Mouse (Mus musculus) midbrain, postnatal 0 days (tissue): ENCODE results near the gene Zfp553. TPM values are rescaled to one million over a fixed set of nuclear protein-coding genes. Genes with fewer than 3 reads are reported as not detected.
A peak's percentile ranks its signal among the peaks of the same experiment; 100 is the strongest.

Experiments
- ATAC-seq: fragments of 200-750 bp; cut with Nextera tagmentation; 2 replicates; pipeline ENCODE4 v1.8.0; 2017; ENCODE audit warnings: moderate number of reproducible peaks, mild to moderate bottlenecking, moderate TSS enrichment, moderate library complexity; ENCODE audit not compliant: low FRiP score
- DNase-seq: peaks from one replicate; pipeline ENCODE4 v3.0.0-alpha.2; 2015; ENCODE audit warnings: low spot score
- H3K27ac ChIP-seq: fragments of 300-500 bp; sonication (generic); 2 replicates; pipeline ENCODE4 v1.5.1; 2014; ENCODE audit warnings: low read depth, mild to moderate bottlenecking, low read length, mixed read lengths
- H3K27me3 ChIP-seq: fragments of 300-500 bp; sonication (generic); 2 replicates; pipeline ENCODE4 v1.6.1; 2014; ENCODE audit warnings: low read length, control low read depth, mixed read lengths; ENCODE audit not compliant: insufficient read depth
- H3K36me3 ChIP-seq: fragments of 300-500 bp; sonication (generic); 2 replicates; pipeline ENCODE4 v1.6.1; 2014; ENCODE audit warnings: low read length, control low read depth, mixed read lengths; ENCODE audit not compliant: insufficient read depth
- H3K4me1 ChIP-seq: fragments of 300-500 bp; sonication (generic); 2 replicates; pipeline ENCODE4 v1.6.1; 2014; ENCODE audit warnings: mild to moderate bottlenecking, control low read depth, antibody characterized with exemption, low read length, mixed read lengths; ENCODE audit not compliant: insufficient read depth
- H3K4me2 ChIP-seq: fragments of 300-500 bp; sonication (generic); 2 replicates; pipeline ENCODE4 v1.6.1; 2014; ENCODE audit warnings: low read depth, mild to moderate bottlenecking, low read length, mixed read lengths; ENCODE audit not compliant: poor library complexity, severe bottlenecking
- H3K4me3 ChIP-seq: fragments of 300-500 bp; sonication (generic); 2 replicates; pipeline ENCODE4 v1.5.1; 2014; ENCODE audit warnings: low read depth, mild to moderate bottlenecking, low read length, moderate library complexity
- H3K9ac ChIP-seq: fragments of 300-500 bp; sonication (generic); replicated peaks from 2 replicates; pipeline ENCODE4 v1.6.1; 2014; ENCODE audit warnings: mild to moderate bottlenecking, low read length, moderate library complexity, mixed read lengths; ENCODE audit not compliant: poor library complexity, severe bottlenecking
- H3K9me3 ChIP-seq: fragments of 300-500 bp; sonication (generic); 2 replicates; pipeline ENCODE4 v1.6.1; 2016; ENCODE audit warnings: low read length, control low read depth
- CTCF ChIP-seq: IDR thresholded peaks from 2 replicates; pipeline ENCODE4 v1.5.1; 2016; ENCODE audit warnings: antibody characterized with exemption, mild to moderate bottlenecking
- WGBS: fragments of 180-500 bp; shearing (Covaris S2); extraction: QIAGEN DNeasy Blood & Tissue Kit; methylation state at CpG from one replicate; pipeline ENCODE4 v1.1.7; 2014; 5-methylcytosine and 5-hydroxymethylcytosine counted together
- polyA plus RNA-seq: library from polyadenylated mRNA; unstranded; fragments of >200 nt; fragmentation: Nextera tagmentation; extraction: Ambion mirVana; gene quantifications from 2 replicates; pipeline ENCODE4 v1.2.1, GENCODE M21; 2015
- total RNA-seq: library from RNA; depleted of rRNA; stranded (reverse); fragments of >200 nt; gene quantifications from 2 replicates; pipeline ENCODE4 v1.2.3, GENCODE M21; 2014; rRNA removed

Gene Zfp553
- total and polyA plus RNA-seq, 2 experiments from 2014 or later, result 32.3 to 37.4 TPM

DNA sequence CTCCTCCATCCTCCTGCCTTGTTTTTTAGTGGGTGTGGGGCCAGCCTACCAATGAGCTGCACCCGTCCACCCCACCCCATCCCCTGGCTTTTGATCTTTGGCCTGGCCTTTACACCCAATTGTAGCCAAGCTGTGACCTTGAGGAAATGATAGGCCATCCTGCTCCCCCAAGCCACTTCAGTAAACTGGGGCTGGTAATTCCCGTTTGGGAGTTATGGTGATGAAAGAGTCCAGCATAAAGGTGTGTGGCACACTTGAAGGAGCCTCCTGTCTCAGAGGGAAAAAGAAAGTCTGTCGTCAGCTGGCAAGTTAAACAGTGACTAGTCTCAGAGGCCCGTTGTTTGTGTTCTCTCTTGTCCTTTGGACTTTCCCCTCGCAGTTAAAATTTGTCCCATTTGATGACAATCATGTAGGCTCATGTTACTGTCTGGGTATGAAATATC is 43.7 kb downstream of the Zfp553 start:
- WGBS, result 75% methylated on average over 5 of the region's 5 CpGs
- no peak for ATAC-seq
- H3K9ac ChIP-seq, result no peak overlapping the region
- H3K4me1 ChIP-seq, result peaks cover 2% of the 10 kb centered on the region; the same call in 1 of the 2 replicates
- no peak overlapping the region for H3K4me2 ChIP-seq
- no peaks in the 10 kb centered on the region for H3K36me3 ChIP-seq
- H3K9me3 ChIP-seq, result no peaks in the 10 kb centered on the region
- no peaks in the 10 kb centered on the region for H3K27me3 ChIP-seq
- no peak for DNase-seq
- no peak for TF ChIP-seq CTCF
- H3K4me3 ChIP-seq, result no peak overlapping the region
- no peak overlapping the region for H3K27ac ChIP-seq

DNA sequence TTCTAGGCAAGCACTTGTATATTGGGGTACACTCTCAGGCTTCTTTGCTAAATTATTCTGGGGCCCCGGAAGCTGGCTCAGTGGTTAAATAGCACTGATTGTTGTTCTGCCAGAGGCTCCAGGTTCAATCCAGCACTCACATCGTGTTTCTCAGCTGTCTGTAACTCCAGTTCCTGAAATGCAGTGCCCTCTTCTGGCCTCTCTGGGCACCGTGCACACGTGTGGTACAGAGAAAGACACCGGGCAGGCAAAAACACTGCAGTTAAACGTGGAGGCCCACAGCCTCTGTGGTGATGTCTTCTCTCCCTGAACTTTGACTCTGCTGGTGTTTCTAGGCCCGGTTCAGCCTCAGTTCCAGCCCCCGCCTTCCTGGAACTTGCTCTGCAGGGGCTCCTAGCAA is 45.5 kb downstream of the Zfp553 start:
- no peaks in the 10 kb centered on the region for H3K4me1 ChIP-seq
- DNase-seq, result peak; percentile 45
- H3K36me3 ChIP-seq, result no peaks in the 10 kb centered on the region
- WGBS, result 14% methylated on average over 8 of the region's 8 CpGs
- H3K27ac ChIP-seq, result no peak overlapping the region
- peak; percentile 68 for TF ChIP-seq CTCF
- no peaks in the 10 kb centered on the region for H3K27me3 ChIP-seq
- no peak for ATAC-seq
- no peak overlapping the region for H3K4me2 ChIP-seq
- H3K9me3 ChIP-seq, result no peaks in the 10 kb centered on the region
- H3K9ac ChIP-seq, result no peak overlapping the region
- no peak overlapping the region for H3K4me3 ChIP-seq

DNA sequence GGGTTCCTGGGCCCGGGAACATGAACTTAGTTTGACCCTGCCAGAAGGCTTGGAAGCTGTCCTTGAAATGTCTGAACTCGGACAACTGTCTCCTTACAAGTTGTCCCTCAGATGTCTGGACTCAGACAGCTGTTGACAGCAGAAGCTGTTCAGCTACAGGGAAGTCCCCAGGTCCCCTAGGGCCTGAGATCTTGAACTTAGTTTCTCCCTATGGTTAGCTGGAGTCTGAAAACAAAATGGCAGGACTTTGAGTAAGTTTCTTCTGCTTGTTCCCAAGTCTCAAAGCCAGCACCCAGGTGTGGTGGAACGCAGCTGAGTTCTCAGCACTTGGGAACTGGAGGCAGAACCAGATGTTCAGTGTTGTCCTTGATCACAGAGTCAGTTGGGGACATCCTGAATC is 47.2 kb downstream of the Zfp553 start:
- H3K9ac ChIP-seq, result no peak overlapping the region
- H3K27ac ChIP-seq, result no peak overlapping the region
- no peak overlapping the region for H3K4me2 ChIP-seq
- DNase-seq (no peak), ATAC-seq (no peak)
- H3K9me3 ChIP-seq, result no peaks in the 10 kb centered on the region
- H3K27me3 ChIP-seq, result no peaks in the 10 kb centered on the region
- H3K36me3 ChIP-seq, result no peaks in the 10 kb centered on the region
- H3K4me1 ChIP-seq, result no peaks in the 10 kb centered on the region
- TF ChIP-seq CTCF, result no peak
- H3K4me3 ChIP-seq, result no peak overlapping the region
- WGBS, result 75% methylated on average over 3 of the region's 3 CpGs

DNA sequence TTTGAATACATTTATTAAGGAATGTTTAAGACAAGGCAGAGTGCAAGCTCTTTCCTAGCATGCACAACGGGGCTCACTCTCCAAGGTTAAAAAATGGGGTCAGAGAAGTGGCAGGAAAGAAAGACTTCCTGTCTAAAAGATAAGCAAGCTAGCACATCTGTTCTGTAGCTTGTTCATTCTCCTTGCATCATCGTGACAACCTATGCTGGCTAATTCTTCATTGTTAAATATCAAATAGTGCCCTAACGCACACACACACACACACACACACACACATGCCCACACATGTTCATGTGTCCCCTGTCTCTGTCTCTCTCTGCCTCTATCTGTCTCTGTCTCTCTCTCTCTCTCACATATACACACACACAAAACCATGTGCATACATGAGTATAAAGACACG is 48.3 kb downstream of the Zfp553 start:
- no peak overlapping the region for H3K9ac ChIP-seq
- TF ChIP-seq CTCF, result no peak
- H3K36me3 ChIP-seq, result no peaks in the 10 kb centered on the region
- H3K4me3 ChIP-seq, result no peak overlapping the region
- 78% methylated on average over 4 of the region's 4 CpGs for WGBS
- no peak overlapping the region for H3K27ac ChIP-seq
- H3K4me2 ChIP-seq, result no peak overlapping the region
- no peaks in the 10 kb centered on the region for H3K4me1 ChIP-seq
- no peak for DNase-seq
- no peak for ATAC-seq
- H3K27me3 ChIP-seq, result no peaks in the 10 kb centered on the region
- H3K9me3 ChIP-seq, result no peaks in the 10 kb centered on the region

DNA sequence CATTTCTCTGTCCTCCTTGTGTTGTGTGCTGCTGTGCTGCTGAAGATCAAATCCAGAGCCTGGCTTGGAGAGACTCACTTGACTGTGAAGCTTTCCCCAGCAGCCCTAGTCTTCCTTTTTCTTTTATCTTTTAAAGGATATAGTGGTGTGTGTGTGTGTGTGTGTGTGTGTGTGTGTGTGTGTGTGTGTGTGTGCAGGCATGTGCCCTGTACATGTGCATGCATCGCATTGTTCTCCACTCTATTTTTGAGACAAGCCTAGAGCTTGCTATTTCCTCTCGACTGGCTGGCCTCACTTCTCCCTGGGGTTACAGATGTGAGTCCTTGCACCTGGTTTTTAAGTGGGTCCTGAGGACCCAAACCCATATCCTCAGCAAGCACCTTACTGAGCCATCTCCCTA is 49.3 kb downstream of the Zfp553 start:
- Histone ChIP-seq H3K4me3 (no peak overlapping the region), H3K9me3 (no peaks in the 10 kb centered on the region), H3K27ac (no peak overlapping the region), H3K9ac (no peak overlapping the region), H3K4me1 (no peaks in the 10 kb centered on the region), H3K27me3 (no peaks in the 10 kb centered on the region), H3K36me3 (no peaks in the 10 kb centered on the region), H3K4me2 (no peak overlapping the region)
- 97% methylated on average over 2 of the region's 2 CpGs for WGBS
- ATAC-seq, result no peak
- TF ChIP-seq CTCF, result no peak
- DNase-seq, result no peak

DNA sequence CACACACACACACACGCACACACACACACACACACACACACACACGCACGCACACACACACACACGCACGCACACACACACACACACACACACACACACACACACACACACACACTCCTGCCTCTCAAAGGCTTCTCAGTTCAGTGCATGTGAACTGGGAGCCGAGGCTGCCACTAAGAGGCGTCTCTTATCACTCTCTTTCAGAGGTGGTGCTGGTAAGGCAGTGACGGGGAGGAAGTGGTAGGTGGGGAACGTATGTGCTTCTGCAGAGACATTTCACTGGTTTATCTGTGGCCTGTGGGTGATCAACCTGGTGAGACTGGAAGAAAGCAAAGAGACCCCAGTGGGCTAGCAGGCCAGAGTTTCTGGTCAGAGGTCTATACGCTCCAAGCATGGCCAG is 52.3 kb downstream of the Zfp553 start:
- Histone ChIP-seq H3K9ac (no peak overlapping the region), H3K4me3 (no peak overlapping the region), H3K9me3 (no peaks in the 10 kb centered on the region), H3K27me3 (no peaks in the 10 kb centered on the region), H3K4me2 (no peak overlapping the region), H3K27ac (no peak overlapping the region), H3K4me1 (no peaks in the 10 kb centered on the region), H3K36me3 (no peaks in the 10 kb centered on the region)
- TF ChIP-seq CTCF, result no peak
- 88% methylated on average over 6 of the region's 10 CpGs for WGBS
- ATAC-seq (no peak), DNase-seq (no peak)

Other genes with a start within 250 kb of the Zfp553 start
- 4.2 and 7.2 TPM in 2 replicates for gene Mvp, start 218.4 kb upstream of the Zfp553 start, total RNA-seq
- 3.9 and 4.4 TPM in 2 replicates for gene Mvp, start 218.4 kb upstream of the Zfp553 start, polyA plus RNA-seq
- 2.4 TPM in 1 of 2 replicates, not detected in the other for gene Pagr1b, start 216.6 kb upstream of the Zfp553 start, total RNA-seq
- 0.66 TPM in 1 of 2 replicates, not detected in the other for gene Pagr1b, start 216.6 kb upstream of the Zfp553 start, polyA plus RNA-seq
- 5.3 TPM in 1 of 2 replicates, not detected in the other for gene Pagr1a, start 215.7 kb upstream of the Zfp553 start, total RNA-seq
- 33.1 and 41.1 TPM in 2 replicates for gene Pagr1a, start 215.7 kb upstream of the Zfp553 start, polyA plus RNA-seq
- gene Gm42742, start 212.0 kb upstream of the Zfp553 start, total RNA-seq, result 52.3 and 55.5 TPM in 2 replicates
- 45.3 and 55.5 TPM in 2 replicates for gene Gm42742, start 212.0 kb upstream of the Zfp553 start, polyA plus RNA-seq
- 102 and 155 TPM in 2 replicates for gene Prrt2, start 211.8 kb upstream of the Zfp553 start, total RNA-seq
- gene Prrt2, start 211.8 kb upstream of the Zfp553 start, polyA plus RNA-seq, result 109 and 124 TPM in 2 replicates
- 223 and 245 TPM in 2 replicates for gene Maz, start 206.0 kb upstream of the Zfp553 start, total RNA-seq
- 68.3 and 68.6 TPM in 2 replicates for gene Maz, start 206.0 kb upstream of the Zfp553 start, polyA plus RNA-seq
- gene Kif22, start 190.6 kb upstream of the Zfp553 start, total RNA-seq, result 2.9 and 4.2 TPM in 2 replicates
- 11.3 and 11.5 TPM in 2 replicates for gene Kif22, start 190.6 kb upstream of the Zfp553 start, polyA plus RNA-seq
- gene Zg16, start 145.7 kb upstream of the Zfp553 start, total RNA-seq, result 0.49 TPM in 1 of 2 replicates, not detected in the other
- not detected in 2 replicates for gene Zg16, start 145.7 kb upstream of the Zfp553 start, polyA plus RNA-seq
- 2.3 and 5.9 TPM in 2 replicates for gene AI467606, start 141.7 kb upstream of the Zfp553 start, total RNA-seq
- gene AI467606, start 141.7 kb upstream of the Zfp553 start, polyA plus RNA-seq, result 1.4 and 1.9 TPM in 2 replicates
- 1.9 TPM in 2 replicates for gene Qprt, start 110.8 kb upstream of the Zfp553 start, total RNA-seq
- gene Qprt, start 110.8 kb upstream of the Zfp553 start, polyA plus RNA-seq, result 1.7 and 1.8 TPM in 2 replicates
- gene Spn, start 95.2 kb upstream of the Zfp553 start, total RNA-seq, result 0.16 TPM in 1 of 2 replicates, not detected in the other
- gene Spn, start 95.2 kb upstream of the Zfp553 start, polyA plus RNA-seq, result not detected in 2 replicates
- gene Cd2bp2, start 37.0 kb upstream of the Zfp553 start, total RNA-seq, result 85.7 and 103 TPM in 2 replicates
- 62.6 and 64.8 TPM in 2 replicates for gene Cd2bp2, start 37.0 kb upstream of the Zfp553 start, polyA plus RNA-seq
- 70.2 and 72.3 TPM in 2 replicates for gene Tbc1d10b, start 24.6 kb upstream of the Zfp553 start, total RNA-seq
- 24.5 and 28.7 TPM in 2 replicates for gene Tbc1d10b, start 24.6 kb upstream of the Zfp553 start, polyA plus RNA-seq
- gene Mylpf, start 24.2 kb upstream of the Zfp553 start, total RNA-seq, result 0.90 and 1.4 TPM in 2 replicates
- gene Mylpf, start 24.2 kb upstream of the Zfp553 start, polyA plus RNA-seq, result 1.5 and 2.2 TPM in 2 replicates
- gene Sept1, start 69 bp downstream of the Zfp553 start, total RNA-seq, result 0.22 and 3.7 TPM in 2 replicates
- gene Sept1, start 69 bp downstream of the Zfp553 start, polyA plus RNA-seq, result 4.2 and 5.3 TPM in 2 replicates
- 76.8 and 94.5 TPM in 2 replicates for gene Zfp771, start 11.2 kb downstream of the Zfp553 start, total RNA-seq
- 80.2 and 83.8 TPM in 2 replicates for gene Zfp771, start 11.2 kb downstream of the Zfp553 start, polyA plus RNA-seq
- 75.0 and 92.2 TPM in 2 replicates for gene Dctpp1, start 27.6 kb downstream of the Zfp553 start, total RNA-seq
- gene Dctpp1, start 27.6 kb downstream of the Zfp553 start, polyA plus RNA-seq, result 120 and 132 TPM in 2 replicates
- 70.0 and 79.3 TPM in 2 replicates for gene Sephs2, start 41.0 kb downstream of the Zfp553 start, total RNA-seq
- 95.1 and 95.2 TPM in 2 replicates for gene Sephs2, start 41.0 kb downstream of the Zfp553 start, polyA plus RNA-seq
- 0.49 and 0.61 TPM in 2 replicates for gene Itgal, start 63.2 kb downstream of the Zfp553 start, total RNA-seq
- 0.22 TPM in 2 replicates for gene Itgal, start 63.2 kb downstream of the Zfp553 start, polyA plus RNA-seq
- gene Zfp768, start 112.5 kb downstream of the Zfp553 start, total RNA-seq, result 47.2 and 56.3 TPM in 2 replicates
- 12.7 and 14.9 TPM in 2 replicates for gene Zfp768, start 112.5 kb downstream of the Zfp553 start, polyA plus RNA-seq
- gene Zfp747, start 143.0 kb downstream of the Zfp553 start, total RNA-seq, result 8.3 and 8.6 TPM in 2 replicates
- gene Zfp747, start 143.0 kb downstream of the Zfp553 start, polyA plus RNA-seq, result 4.0 and 5.8 TPM in 2 replicates
- gene 9130019O22Rik, start 154.1 kb downstream of the Zfp553 start, total RNA-seq, result 4.0 and 4.1 TPM in 2 replicates
- gene 9130019O22Rik, start 154.1 kb downstream of the Zfp553 start, polyA plus RNA-seq, result 1.4 and 2.0 TPM in 2 replicates
- gene E430018J23Rik, start 160.6 kb downstream of the Zfp553 start, total RNA-seq, result 8.5 and 9.1 TPM in 2 replicates
- gene E430018J23Rik, start 160.6 kb downstream of the Zfp553 start, polyA plus RNA-seq, result 1.4 and 1.9 TPM in 2 replicates
- gene Zfp764, start 173.8 kb downstream of the Zfp553 start, total RNA-seq, result 4.7 and 6.7 TPM in 2 replicates
- 2.7 and 3.6 TPM in 2 replicates for gene Zfp764, start 173.8 kb downstream of the Zfp553 start, polyA plus RNA-seq
- 21.1 and 33.1 TPM in 2 replicates for gene Zfp688, start 189.0 kb downstream of the Zfp553 start, total RNA-seq
- 34.3 and 36.0 TPM in 2 replicates for gene Zfp688, start 189.0 kb downstream of the Zfp553 start, polyA plus RNA-seq
- gene Zfp689, start 216.1 kb downstream of the Zfp553 start, total RNA-seq, result 7.7 and 11.0 TPM in 2 replicates
- gene Zfp689, start 216.1 kb downstream of the Zfp553 start, polyA plus RNA-seq, result 7.3 and 8.0 TPM in 2 replicates
- 36.2 and 38.7 TPM in 2 replicates for gene Prr14, start 226.6 kb downstream of the Zfp553 start, total RNA-seq
- gene Prr14, start 226.6 kb downstream of the Zfp553 start, polyA plus RNA-seq, result 28.2 and 28.3 TPM in 2 replicates
- gene Fbrs, start 246.1 kb downstream of the Zfp553 start, total RNA-seq, result 41.0 and 44.8 TPM in 2 replicates
- gene Fbrs, start 246.1 kb downstream of the Zfp553 start, polyA plus RNA-seq, result 9.6 and 11.8 TPM in 2 replicates